Mouse (Mus musculus) bone marrow, adult 2 months (tissue): ENCODE data around the gene Dhx16. TPM values are rescaled to one million over a fixed set of nuclear protein-coding genes. Genes with fewer than 3 reads are reported as not detected.

Experiments
- H3K27ac ChIP-seq: fragments of 200-500 bp; 2 replicates; pipeline ENCODE4 v1.5.1; 2012; ENCODE audit warnings: low read depth, mild to moderate bottlenecking, control low read depth, inconsistent platforms, low read length; ENCODE audit not compliant: control insufficient read depth, poor library complexity, insufficient read depth
- H3K4me1 ChIP-seq: fragments of 200-500 bp; 2 replicates; pipeline ENCODE4 v1.6.1; 2011; ENCODE audit warnings: low read length; ENCODE audit not compliant: control insufficient read depth, insufficient read depth
- H3K4me3 ChIP-seq: fragments of 200-500 bp; replicated peaks from 2 replicates; pipeline ENCODE3; 2011; ENCODE audit warnings: mild to moderate bottlenecking, low read depth, low read length, control low read depth; ENCODE audit not compliant: control insufficient read depth
- CTCF ChIP-seq: fragments of 200-500 bp; IDR thresholded peaks from 2 replicates; pipeline ENCODE4 v1.5.1; 2011; ENCODE audit warnings: low read length, control low read depth; ENCODE audit not compliant: control insufficient read depth, insufficient read depth
- POLR2A ChIP-seq: fragments of 200-500 bp; IDR thresholded peaks from 2 replicates; pipeline ENCODE4 v1.6.1; 2011; ENCODE audit warnings: low read depth, mild to moderate bottlenecking, control low read depth, low read length, borderline replicate concordance; ENCODE audit not compliant: control insufficient read depth
- WGBS: fragments of 180-500 bp; shearing (Covaris S2); methylation state at CpG from one replicate; pipeline ENCODE4 v1.1.7; 2018; 5-methylcytosine and 5-hydroxymethylcytosine counted together
- polyA plus RNA-seq: library from polyadenylated mRNA; stranded (reverse); fragments of >200 nt; gene quantifications from 2 replicates; pipeline ENCODE4 v1.2.4, GENCODE M21; 2011; ENCODE audit warnings: low replicate concordance; ENCODE audit not compliant: missing spikeins, insufficient read depth, insufficient read length

Gene Dhx16
- polyA plus RNA-seq, 1 experiment = 234 TPM

- Histone ChIP-seq H3K4me3 (peak overlapping the region; percentile 83), H3K27ac (peak overlapping the region; percentile 94), H3K4me1 (peaks cover 4% of the 10 kb centered on the region)
- no peak for TF ChIP-seq CTCF
- no peak for TF ChIP-seq POLR2A
- 3% methylated on average over 9 of the region's 9 CpGs for WGBS
Measured at GRCm38 (mm10) chr17:35870151-35870883, 9.3 kb upstream of the Dhx16 start.

GRCm38 (mm10) chr17:35870884-35871696, 8.5 kb upstream of the Dhx16 start:
- 24% methylated on average over 8 of the region's 8 CpGs for WGBS
- H3K4me3 ChIP-seq = peak overlapping the region; percentile 67

GRCm38 (mm10) chr17:35873774-35874519, 5.7 kb upstream of the Dhx16 start:
- no peak overlapping the region; the same call in 1 of the 2 replicates for H3K27ac ChIP-seq
- H3K4me1 ChIP-seq = peaks cover 4% of the 10 kb centered on the region
- 24% methylated on average over 21 of the region's 21 CpGs for WGBS
- no peak overlapping the region for H3K4me3 ChIP-seq
- TF ChIP-seq CTCF (peak; percentile 96), POLR2A (no peak)

More at GRCm38 (mm10) chr17:35870884-35871696, 8.5 kb upstream of the Dhx16 start:
- H3K4me1 ChIP-seq = peaks cover 4% of the 10 kb centered on the region
- TF ChIP-seq POLR2A (no peak), CTCF (peak; percentile 44)
- H3K27ac ChIP-seq = peak overlapping the region; percentile 87

GRCm38 (mm10) chr17:35874721-35875120, 4.9 kb upstream of the Dhx16 start:
- H3K4me3 ChIP-seq = no peak overlapping the region
- peaks cover 4% of the 10 kb centered on the region for H3K4me1 ChIP-seq
- H3K27ac ChIP-seq = no peak overlapping the region
- 75% methylated on average over 6 of the region's 6 CpGs for WGBS
- TF ChIP-seq POLR2A (no peak), CTCF (no peak)

- Histone ChIP-seq H3K4me3 (no peak overlapping the region), H3K27ac (no peak overlapping the region), H3K4me1 (peaks cover 2% of the 10 kb centered on the region; the same call in 1 of the 2 replicates)
- no peak for TF ChIP-seq CTCF
- TF ChIP-seq POLR2A = no peak
- 90% methylated on average over 17 of the region's 17 CpGs for WGBS
Measured at GRCm38 (mm10) chr17:35882924-35883323, 3.3 kb downstream of the Dhx16 start.

- Histone ChIP-seq H3K27ac (no peak overlapping the region), H3K4me3 (no peak overlapping the region), H3K4me1 (peaks cover 2% of the 10 kb centered on the region; the same call in 1 of the 2 replicates)
- 94% methylated on average over 14 of the region's 14 CpGs for WGBS
- no peak for TF ChIP-seq CTCF
- no peak for TF ChIP-seq POLR2A
Measured at GRCm38 (mm10) chr17:35883777-35884176, 4.2 kb downstream of the Dhx16 start.

GRCm38 (mm10) chr17:35887725-35888124, 8.1 kb downstream of the Dhx16 start:
- TF ChIP-seq POLR2A = no peak
- H3K4me1 ChIP-seq = no peaks in the 10 kb centered on the region
- H3K27ac ChIP-seq = no peak overlapping the region
- WGBS = 79% methylated on average over 17 of the region's 17 CpGs
- no peak overlapping the region for H3K4me3 ChIP-seq
